Mouse (Mus musculus) E14TG2a.4 (cell line): ENCODE data around the gene Kit.

ENCODE experiments used
- H3K27me3 ChIP-seq: 2 replicates; pipeline ENCODE4 v1.6.1; 2014; ENCODE audit warnings: low read length, control low read depth; ENCODE audit not compliant: insufficient read depth
- H3K36me3 ChIP-seq: 2 replicates; pipeline ENCODE4 v1.6.1; 2014; ENCODE audit warnings: low read length, control low read depth; ENCODE audit not compliant: insufficient read depth
- H3K4me1 ChIP-seq: replicated peaks from 2 replicates; pipeline ENCODE4 v1.6.1; 2014; ENCODE audit warnings: low read depth, low read length, control low read depth
- H3K4me3 ChIP-seq: replicated peaks from 2 replicates; pipeline ENCODE4 v1.5.1; 2014; ENCODE audit warnings: mild to moderate bottlenecking, low read length
- H3K9me3 ChIP-seq: 2 replicates; pipeline ENCODE4 v1.6.1; 2014; ENCODE audit warnings: low read length, control low read depth
- CTCF ChIP-seq: conservative IDR thresholded peaks from 2 replicates; pipeline ENCODE4 v1.5.1; 2014; ENCODE audit warnings: low read length
- NANOG ChIP-seq: IDR thresholded peaks from 2 replicates; pipeline ENCODE4 v1.6.1; 2014; ENCODE audit warnings: borderline replicate concordance, low read length, mixed read lengths
- POU5F1 ChIP-seq: IDR thresholded peaks from 2 replicates; pipeline ENCODE4 v1.6.1; 2014; ENCODE audit warnings: low read length, borderline replicate concordance

Gene Kit

DNA sequence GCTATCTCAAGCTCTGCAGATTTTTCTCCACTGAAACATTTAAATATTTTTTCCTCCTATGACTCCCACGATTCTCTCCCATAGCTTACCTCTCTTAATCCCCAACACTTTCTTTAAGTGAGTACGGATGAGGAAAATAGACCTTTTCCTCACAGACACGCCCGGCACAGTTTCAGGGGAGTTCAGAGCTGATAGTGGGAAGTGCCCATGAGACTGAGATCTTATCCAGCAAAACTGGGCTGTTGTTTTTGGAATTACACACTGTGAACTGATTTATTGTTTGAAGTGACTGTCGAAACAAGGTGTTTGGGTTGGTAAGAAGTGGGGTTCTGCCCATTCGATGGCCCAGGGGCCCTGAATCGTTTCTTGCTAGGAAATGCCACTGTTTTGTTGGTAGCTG lies 124.4 kb downstream of the Kit start:
- peaks cover 33% of the 10 kb centered on the region for H3K9me3 ChIP-seq
- no peak for TF ChIP-seq CTCF
- TF ChIP-seq NANOG, result no peak
- no peak for TF ChIP-seq POU5F1
- no peaks in the 10 kb centered on the region for H3K36me3 ChIP-seq
- H3K4me1 ChIP-seq, result no peaks in the 10 kb centered on the region
- H3K27me3 ChIP-seq, result no peaks in the 10 kb centered on the region
- H3K4me3 ChIP-seq, result no peak overlapping the region

DNA sequence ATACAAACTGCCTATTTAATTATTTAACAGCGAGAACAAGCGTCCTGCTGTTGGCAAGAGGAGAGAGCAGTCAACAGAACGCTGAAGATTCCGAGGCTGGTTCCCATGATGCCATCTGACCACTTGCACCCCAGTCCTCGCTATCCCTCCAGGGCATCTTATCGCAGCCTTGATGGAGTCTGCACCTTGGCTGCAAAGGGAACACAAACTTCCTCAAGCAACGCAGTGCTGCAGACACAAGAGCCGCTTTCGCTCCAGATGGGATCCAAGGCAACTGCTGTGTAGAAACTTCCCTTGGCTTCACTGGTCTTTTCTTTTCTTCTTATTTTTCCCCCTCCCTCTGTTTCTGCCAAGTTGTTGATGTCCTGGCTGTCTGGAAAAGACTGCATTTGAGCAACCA lies 124.8 kb downstream of the Kit start:
- Histone ChIP-seq H3K27me3 (no peaks in the 10 kb centered on the region), H3K9me3 (peaks cover 33% of the 10 kb centered on the region), H3K4me3 (no peak overlapping the region), H3K36me3 (no peaks in the 10 kb centered on the region), H3K4me1 (no peaks in the 10 kb centered on the region)
- TF ChIP-seq NANOG (no peak), POU5F1 (no peak), CTCF (no peak)

- TF ChIP-seq CTCF (no peak), NANOG (no peak), POU5F1 (no peak)
- Histone ChIP-seq H3K4me3 (no peak overlapping the region), H3K36me3 (no peaks in the 10 kb centered on the region), H3K27me3 (no peaks in the 10 kb centered on the region), H3K4me1 (no peaks in the 10 kb centered on the region), H3K9me3 (peaks cover 33% of the 10 kb centered on the region)
Observed at GRCm38 (mm10) chr5:75701662-75702061, 126.9 kb downstream of the Kit start.

- Histone ChIP-seq H3K9me3 (peaks cover 33% of the 10 kb centered on the region), H3K4me1 (no peaks in the 10 kb centered on the region), H3K27me3 (no peaks in the 10 kb centered on the region), H3K36me3 (no peaks in the 10 kb centered on the region), H3K4me3 (no peak overlapping the region)
- no peak for TF ChIP-seq POU5F1
- no peak for TF ChIP-seq CTCF
- TF ChIP-seq NANOG, result no peak
Observed at GRCm38 (mm10) chr5:75702080-75702479, 127.4 kb downstream of the Kit start.

DNA sequence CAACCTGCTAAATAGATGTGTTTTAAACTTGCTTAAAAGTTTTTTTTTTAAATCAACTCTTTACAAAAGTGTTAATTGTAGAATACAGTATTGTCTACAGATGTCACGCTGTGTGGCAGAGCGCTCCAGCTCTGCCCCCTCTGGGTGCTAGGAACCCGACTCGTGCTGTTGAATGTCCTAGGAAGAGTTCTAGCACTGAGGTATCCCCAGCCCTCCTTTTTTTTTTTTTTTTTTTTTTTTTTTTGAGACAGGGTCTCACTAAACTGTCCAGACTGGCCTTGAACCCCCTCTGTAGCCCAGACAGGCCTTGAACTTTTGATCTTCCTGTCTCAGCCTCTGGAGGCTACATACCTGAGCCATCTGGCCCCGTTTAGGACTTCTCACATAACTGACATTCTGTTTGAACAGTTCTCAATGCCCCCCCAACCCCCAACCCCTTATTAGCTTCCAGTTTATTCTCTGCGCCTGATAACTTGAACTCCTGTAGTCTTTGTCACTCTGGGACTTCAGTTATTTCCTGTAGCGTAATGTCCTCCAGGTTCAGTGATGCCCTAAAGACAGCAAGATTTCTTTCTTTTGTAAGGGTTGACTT lies 130.0 kb downstream of the Kit start:
- H3K4me1 ChIP-seq, result no peaks in the 10 kb centered on the region
- H3K9me3 ChIP-seq, result peaks cover 31% of the 10 kb centered on the region
- H3K27me3 ChIP-seq, result no peaks in the 10 kb centered on the region
- H3K36me3 ChIP-seq, result no peaks in the 10 kb centered on the region
- H3K4me3 ChIP-seq, result no peak overlapping the region
- TF ChIP-seq POU5F1 (no peak), NANOG (no peak), CTCF (no peak)

DNA sequence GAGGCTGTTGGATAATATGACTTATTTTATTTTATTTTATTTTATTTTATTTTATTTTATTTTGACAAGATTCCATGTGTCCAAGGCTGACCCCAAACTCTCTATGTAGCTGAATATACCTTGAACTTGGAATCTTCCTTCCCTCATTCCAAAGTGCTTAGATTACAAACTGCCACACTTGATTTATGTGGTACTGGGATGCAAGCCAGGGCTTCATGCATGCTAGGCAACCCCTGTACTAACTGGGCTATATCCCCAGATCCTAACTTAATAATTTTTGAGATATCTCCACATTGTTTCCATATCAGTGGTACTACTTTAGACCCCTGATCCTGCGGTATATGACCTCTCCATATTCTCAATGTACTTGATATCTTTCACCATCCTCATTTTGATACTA lies 130.7 kb downstream of the Kit start:
- H3K4me1 ChIP-seq, result no peaks in the 10 kb centered on the region
- H3K9me3 ChIP-seq, result peaks cover 23% of the 10 kb centered on the region
- no peaks in the 10 kb centered on the region for H3K36me3 ChIP-seq
- H3K27me3 ChIP-seq, result no peaks in the 10 kb centered on the region
- TF ChIP-seq NANOG (no peak), CTCF (no peak), POU5F1 (no peak)
- no peak overlapping the region for H3K4me3 ChIP-seq
